Mouse (Mus musculus) CH12.LX (cell line): ENCODE results near the gene Gm37240. TPM values are rescaled to one million over a fixed set of nuclear protein-coding genes. Genes with fewer than 3 reads are reported as not detected.

ENCODE experiments used
- DNase-seq: peaks from one replicate; pipeline ENCODE4 v3.0.0-alpha.2; 2013; ENCODE audit errors: extremely low read depth
- H3K27ac ChIP-seq: 2 replicates; pipeline ENCODE4 v1.5.1; 2012; ENCODE audit warnings: low read depth, mild to moderate bottlenecking, control low read depth, moderate library complexity; ENCODE audit not compliant: insufficient read depth
- H3K27me3 ChIP-seq: replicated peaks from 2 replicates; pipeline ENCODE3; 2012; ENCODE audit warnings: inconsistent platforms
- H3K36me3 ChIP-seq, 2 experiments: replicated peaks in 1 of 2; 2 replicates each; pipeline versions ENCODE3 to v1.6.1; 2012; ENCODE audit warnings: inconsistent platforms in 1 of 2, low read length in 1 of 2, mild to moderate bottlenecking in 1 of 2, mixed read lengths in 1 of 2, moderate library complexity in 1 of 2; ENCODE audit not compliant: control insufficient read depth in 1 of 2, insufficient read depth in 1 of 2
- H3K4me1 ChIP-seq, 2 experiments: 2 replicates each; pipeline ENCODE4 v1.6.1; 2012; ENCODE audit warnings: inconsistent platforms in 1 of 2, moderate library complexity in 1 of 2; ENCODE audit not compliant: insufficient read depth in 2 of 2, control insufficient read depth in 1 of 2
- H3K4me2 ChIP-seq: 2 replicates; pipeline ENCODE4 v1.6.1; 2012; ENCODE audit warnings: low read depth, mild to moderate bottlenecking, control low read depth; ENCODE audit not compliant: poor library complexity, insufficient read depth, severe bottlenecking
- H3K4me3 ChIP-seq, 3 experiments: fragments of 150-350 bp in 1 of 3; sonication (generic) in 1 of 3; replicated peaks in 1 of 3; 2 replicates each; pipeline versions ENCODE3 to v1.5.1; 2011 to 2012; ENCODE audit warnings: low read depth in 2 of 3, low read length in 2 of 3, mild to moderate bottlenecking in 2 of 3, moderate library complexity in 2 of 3, control low read depth in 1 of 3, improper control_type of control experiment in 1 of 3, inconsistent platforms in 1 of 3, mixed read lengths in 1 of 3; ENCODE audit not compliant: poor library complexity in 1 of 3
- H3K79me2 ChIP-seq: replicated peaks from 2 replicates; pipeline ENCODE4 v1.6.1; 2012; ENCODE audit warnings: mild to moderate bottlenecking, moderate library complexity; ENCODE audit not compliant: control insufficient read depth, poor library complexity, insufficient read depth, severe bottlenecking; ENCODE audit errors: extremely low read depth
- H3K9ac ChIP-seq: 2 replicates; pipeline ENCODE4 v1.6.1; 2012; ENCODE audit warnings: low read depth, mild to moderate bottlenecking, control low read depth, moderate library complexity; ENCODE audit not compliant: insufficient read depth
- H3K9me3 ChIP-seq: replicated peaks from 2 replicates; pipeline ENCODE3; 2012; ENCODE audit warnings: low read length, inconsistent platforms, mixed read lengths
- BHLHE40 ChIP-seq: IDR thresholded peaks from 2 replicates; pipeline ENCODE4 v1.6.1; 2011; ENCODE audit warnings: mild to moderate bottlenecking, low read depth, low read length, improper control_type of control experiment
- CHD2 ChIP-seq: IDR thresholded peaks from 2 replicates; pipeline ENCODE4 v1.6.1; 2011; ENCODE audit warnings: low read length, improper control_type of control experiment
- CTCF ChIP-seq, 2 experiments: IDR thresholded peaks in 1 of 2; conservative IDR thresholded peaks in 1 of 2; 2 replicates each; pipeline ENCODE4 v1.5.1; 2011 to 2012; ENCODE audit warnings: low read depth in 2 of 2, low read length in 2 of 2, improper control_type of control experiment in 1 of 2, inconsistent platforms in 1 of 2, mild to moderate bottlenecking in 1 of 2, moderate library complexity in 1 of 2
- E2F4 ChIP-seq: IDR thresholded peaks from 2 replicates; pipeline ENCODE4 v1.6.1; 2011; ENCODE audit warnings: low read depth, low read length, improper control_type of control experiment; ENCODE audit not compliant: insufficient replicate concordance
- ELF1 ChIP-seq: IDR thresholded peaks from 2 replicates; pipeline ENCODE4 v1.6.1; 2014; ENCODE audit warnings: low read depth, mild to moderate bottlenecking, inconsistent platforms, low read length, improper control_type of control experiment
- ETS1 ChIP-seq: conservative IDR thresholded peaks from 2 replicates; pipeline ENCODE4 v1.6.1; 2012; ENCODE audit warnings: low read depth, mild to moderate bottlenecking, inconsistent platforms, low read length, improper control_type of control experiment, moderate library complexity
- IRF4 ChIP-seq: IDR thresholded peaks from 2 replicates; pipeline ENCODE4 v1.6.1; 2014; ENCODE audit warnings: low read depth, mild to moderate bottlenecking, inconsistent platforms, low read length, improper control_type of control experiment
- JUN ChIP-seq: IDR thresholded peaks from 2 replicates; pipeline ENCODE4 v1.6.1; 2011; ENCODE audit warnings: low read depth, mild to moderate bottlenecking, low read length, improper control_type of control experiment, moderate library complexity; ENCODE audit not compliant: insufficient read depth
- JUND ChIP-seq: conservative IDR thresholded peaks from 2 replicates; pipeline ENCODE4 v1.6.1; 2011; ENCODE audit warnings: low read depth, low read length, improper control_type of control experiment
- KAT2A ChIP-seq: IDR thresholded peaks from 2 replicates; pipeline ENCODE4 v1.6.1; 2012; ENCODE audit warnings: low read length, improper control_type of control experiment, inconsistent platforms; ENCODE audit not compliant: insufficient replicate concordance
- MAFK ChIP-seq: IDR thresholded peaks from 2 replicates; pipeline ENCODE4 v1.6.1; 2011; ENCODE audit warnings: low read length, improper control_type of control experiment; ENCODE audit not compliant: insufficient replicate concordance
- MAZ ChIP-seq: IDR thresholded peaks from 2 replicates; pipeline ENCODE4 v1.6.1; 2012; ENCODE audit warnings: low read depth, mild to moderate bottlenecking, inconsistent platforms, low read length, improper control_type of control experiment, moderate library complexity
- MEF2A ChIP-seq: IDR thresholded peaks from 2 replicates; pipeline ENCODE4 v1.6.1; 2014; ENCODE audit warnings: low read depth, mild to moderate bottlenecking, inconsistent platforms, low read length, improper control_type of control experiment, borderline replicate concordance
- MXI1 ChIP-seq: IDR thresholded peaks from 2 replicates; pipeline ENCODE4 v1.6.1; 2011; ENCODE audit warnings: mild to moderate bottlenecking, low read depth, low read length, improper control_type of control experiment
- MYC ChIP-seq: IDR thresholded peaks from 2 replicates; pipeline ENCODE4 v1.6.1; 2011; ENCODE audit warnings: low read depth, mild to moderate bottlenecking, improper control_type of control experiment, low read length
- NELFE ChIP-seq: IDR thresholded peaks from 2 replicates; pipeline ENCODE4 v1.6.1; 2011; ENCODE audit warnings: low read depth, low read length, improper control_type of control experiment
- POLR2A ChIP-seq: IDR thresholded peaks from 2 replicates; pipeline ENCODE4 v1.6.1; 2011; ENCODE audit warnings: low read depth, mild to moderate bottlenecking, improper control_type of control experiment, low read length
- POLR2AphosphoS2 ChIP-seq: IDR thresholded peaks from 2 replicates; pipeline ENCODE4 v1.6.1; 2011; ENCODE audit warnings: low read depth, low read length, improper control_type of control experiment
- RAD21 ChIP-seq: IDR thresholded peaks from 2 replicates; pipeline ENCODE4 v1.6.1; 2011; ENCODE audit warnings: low read depth, mild to moderate bottlenecking, low read length, improper control_type of control experiment, moderate library complexity
- RCOR1 ChIP-seq: conservative IDR thresholded peaks from 2 replicates; pipeline ENCODE4 v1.6.1; 2012; ENCODE audit warnings: low read depth, mild to moderate bottlenecking, inconsistent platforms, low read length, improper control_type of control experiment
- SIN3A ChIP-seq: IDR thresholded peaks from 2 replicates; pipeline ENCODE4 v1.6.1; 2012; ENCODE audit warnings: low read length, improper control_type of control experiment, inconsistent platforms
- SMC3 ChIP-seq: IDR thresholded peaks from 2 replicates; pipeline ENCODE4 v1.6.1; 2011; ENCODE audit warnings: low read depth, low read length, improper control_type of control experiment
- TBP ChIP-seq: conservative IDR thresholded peaks from 2 replicates; pipeline ENCODE4 v1.6.1; 2011; ENCODE audit warnings: low read depth, low read length, improper control_type of control experiment
- TCF12 ChIP-seq: IDR thresholded peaks from 2 replicates; pipeline ENCODE4 v1.6.1; 2014; ENCODE audit warnings: low read depth, mild to moderate bottlenecking, inconsistent platforms, low read length, improper control_type of control experiment
- USF1 ChIP-seq: IDR thresholded peaks from 2 replicates; pipeline ENCODE4 v1.6.1; 2014; ENCODE audit warnings: low read depth, mild to moderate bottlenecking, inconsistent platforms, low read length, improper control_type of control experiment
- ZC3H11A ChIP-seq: IDR thresholded peaks from 2 replicates; pipeline ENCODE4 v1.6.1; 2012; ENCODE audit warnings: low read depth, mild to moderate bottlenecking, inconsistent platforms, low read length, improper control_type of control experiment
- ZKSCAN1 ChIP-seq: IDR thresholded peaks from 2 replicates; pipeline ENCODE4 v1.6.1; 2012; ENCODE audit warnings: low read depth, inconsistent platforms, low read length, improper control_type of control experiment, borderline replicate concordance
- ZNF384 ChIP-seq: IDR thresholded peaks from 2 replicates; pipeline ENCODE4 v1.6.1; 2012; ENCODE audit warnings: low read depth, low read length, improper control_type of control experiment, inconsistent platforms
- dilution Hi-C: fragments of 300-500 bp; cut with MboI; formaldehyde crosslinking; loops from 2 replicates; pipeline ENCODE4 v1.14.3; 2020; ENCODE audit warnings: low sequenced_read_pairs; ENCODE audit not compliant: extremely low pct_unique_long_range_greater_than_20kb, extremely low pct_ligation_motif_present
- in situ Hi-C: fragments of 300-500 bp; cut with MboI; formaldehyde crosslinking; loops from 3 replicates; pipeline ENCODE4 v1.14.3; 2019; ENCODE audit warnings: low sequenced_read_pairs, low pct_ligation_motif_present, low pct_unique_long_range_greater_than_20kb, mixed read lengths
- polyA plus RNA-seq: library from polyadenylated mRNA; unstranded; fragments of >175 nt; gene quantifications from 2 replicates; pipeline ENCODE4 v1.2.1, GENCODE M21; 2012; ENCODE audit warnings: low read depth; ENCODE audit not compliant: insufficient read length
- total RNA-seq, 2 experiments: library from RNA; depleted of rRNA; stranded (reverse); fragments of 300-350 nt in 1 of 2; fragments of >200 nt in 1 of 2; gene quantifications; 2 replicates each; pipeline ENCODE4 v1.2.3; 2012 to 2014

Gene Gm37240
- total and polyA plus RNA-seq, 3 experiments: 0.08 to 0.19 (median 0.14) TPM

GRCm38 (mm10) chr3:84967364-84967763, 920.0 kb downstream of the Gm37240 start:
- Histone ChIP-seq H3K79me2 (peaks cover 4% of the 10 kb centered on the region; the same call in 1 of the 2 replicates), H3K9ac (no peak overlapping the region), H3K4me2 (no peak overlapping the region), H3K27me3 (no peaks in the 10 kb centered on the region), H3K27ac (no peak overlapping the region), H3K4me1 (peaks cover 5 to 20% of the 10 kb centered on the region in 2 experiments), H3K4me3 (no peak overlapping the region), H3K36me3 (peaks cover 40 to 80% of the 10 kb centered on the region in 2 experiments), H3K9me3 (no peaks in the 10 kb centered on the region)
- in situ Hi-C loops (no loop called here), dilution Hi-C loops (no loop called here)
- no peak for DNase-seq
- TF ChIP-seq JUND: no peak
- no peak for TF ChIP-seq SIN3A
- no peak for TF ChIP-seq ELF1
- TF ChIP-seq TBP: no peak
- TF ChIP-seq MEF2A: no peak
- no peak for TF ChIP-seq CTCF (conservative IDR thresholded peaks at IDR 0.05 in 1 of 2, IDR thresholded peaks at IDR 0.05 in 1 of 2; ENCODE audit: low read depth in 2 of 2, low read length in 2 of 2)
- no peak for TF ChIP-seq NELFE
- no peak for TF ChIP-seq SMC3
- no peak for TF ChIP-seq KAT2A
- no peak for TF ChIP-seq USF1
- no peak for TF ChIP-seq MAZ
- TF ChIP-seq RCOR1: no peak
- TF ChIP-seq MYC: no peak
- no peak for TF ChIP-seq ETS1
- no peak for TF ChIP-seq MAFK
- TF ChIP-seq IRF4: no peak
- no peak for TF ChIP-seq MXI1
- no peak for TF ChIP-seq TCF12
- TF ChIP-seq POLR2AphosphoS2: no peak

GRCm38 (mm10) chr3:84965156-84965555, 922.2 kb downstream of the Gm37240 start:
- dilution Hi-C loops: no loop called here
- DNase-seq: no peak
- Histone ChIP-seq H3K36me3 (peaks cover 37 to 76% of the 10 kb centered on the region in 2 experiments), H3K79me2 (peaks cover 2% of the 10 kb centered on the region; the same call in 1 of the 2 replicates), H3K9ac (no peak overlapping the region), H3K4me2 (no peak overlapping the region), H3K9me3 (peaks cover 4% of the 10 kb centered on the region), H3K4me1 (peaks cover 5 to 20% of the 10 kb centered on the region in 2 experiments), H3K4me3 (no peak overlapping the region), H3K27me3 (no peaks in the 10 kb centered on the region), H3K27ac (no peak overlapping the region)
- no peak for TF ChIP-seq SMC3
- no peak for TF ChIP-seq E2F4
- no peak for TF ChIP-seq ZKSCAN1
- TF ChIP-seq TCF12: no peak
- no peak for TF ChIP-seq BHLHE40
- no peak for TF ChIP-seq MEF2A
- no peak for TF ChIP-seq POLR2A
- TF ChIP-seq POLR2AphosphoS2: no peak
- no peak for TF ChIP-seq ZC3H11A
- no peak for TF ChIP-seq CHD2
- TF ChIP-seq SIN3A: no peak
- no peak for TF ChIP-seq MYC
- TF ChIP-seq MAFK: no peak
- TF ChIP-seq ZNF384: no peak
- no peak for TF ChIP-seq RAD21
- TF ChIP-seq NELFE: no peak
- TF ChIP-seq KAT2A: no peak
- TF ChIP-seq TBP: no peak
- no peak for TF ChIP-seq JUN
- no peak for TF ChIP-seq ELF1
- in situ Hi-C loops: no loop called here
